Mouse (Mus musculus) forebrain, postnatal 0 days (tissue): Measurements from ENCODE around the gene Idh3a. TPM values are rescaled to one million over a fixed set of nuclear protein-coding genes. Genes with fewer than 3 reads are reported as not detected.

Source experiments
- ATAC-seq: fragments of 200-750 bp; cut with Nextera tagmentation; 2 replicates; pipeline ENCODE4 v1.8.0; 2017; ENCODE audit warnings: mild to moderate bottlenecking, moderate library complexity
- DNase-seq: peaks from one replicate; pipeline ENCODE4 v3.0.0-alpha.2; 2015
- H3K27ac ChIP-seq: fragments of 300-500 bp; sonication (generic); 2 replicates; pipeline ENCODE4 v1.5.1; 2014; ENCODE audit warnings: low read depth, mild to moderate bottlenecking, antibody characterized with exemption, low read length, moderate library complexity, mixed read lengths
- H3K27me3 ChIP-seq: fragments of 300-500 bp; sonication (generic); 2 replicates; pipeline ENCODE4 v1.6.1; 2014; ENCODE audit warnings: mild to moderate bottlenecking, low read length, mixed read lengths; ENCODE audit not compliant: insufficient read depth
- H3K36me3 ChIP-seq: fragments of 300-500 bp; sonication (generic); 2 replicates; pipeline ENCODE4 v1.6.1; 2014; ENCODE audit warnings: mild to moderate bottlenecking, moderate library complexity; ENCODE audit not compliant: insufficient read depth
- H3K4me1 ChIP-seq: fragments of 300-500 bp; sonication (generic); 2 replicates; pipeline ENCODE4 v1.6.1; 2014; ENCODE audit warnings: antibody characterized with exemption; ENCODE audit not compliant: insufficient read depth
- H3K4me2 ChIP-seq: fragments of 300-500 bp; sonication (generic); 2 replicates; pipeline ENCODE4 v1.6.1; 2014; ENCODE audit warnings: low read depth, mild to moderate bottlenecking, moderate library complexity
- H3K4me3 ChIP-seq: fragments of 300-500 bp; sonication (generic); 2 replicates; pipeline ENCODE4 v1.5.1; 2014; ENCODE audit warnings: low read depth, low read length, mixed read lengths
- H3K9ac ChIP-seq: fragments of 300-500 bp; sonication (generic); 2 replicates; pipeline ENCODE4 v1.6.1; 2014; ENCODE audit warnings: mild to moderate bottlenecking
- H3K9me3 ChIP-seq: fragments of 300-500 bp; sonication (generic); 2 replicates; pipeline ENCODE4 v1.6.1; 2016; ENCODE audit warnings: low read length
- CTCF ChIP-seq: sonication (generic); IDR thresholded peaks from 2 replicates; pipeline ENCODE4 v1.5.1; 2016; ENCODE audit warnings: antibody characterized with exemption, control low read depth, low read depth
- WGBS: fragments of 180-500 bp; shearing (Covaris S2); extraction: QIAGEN DNeasy Blood & Tissue Kit; methylation state at CpG from one replicate; pipeline ENCODE4 v1.1.7; 2014; 5-methylcytosine and 5-hydroxymethylcytosine counted together
- polyA plus RNA-seq: library from polyadenylated mRNA; unstranded; fragments of >200 nt; fragmentation: Nextera tagmentation; extraction: Ambion mirVana; gene quantifications from 2 replicates; pipeline ENCODE4 v1.2.1, GENCODE M21; 2015
- total RNA-seq: library from RNA; depleted of rRNA; stranded (reverse); fragments of >200 nt; gene quantifications from 2 replicates; pipeline ENCODE4 v1.2.3, GENCODE M21; 2014

Idh3a gene
- total and polyA plus RNA-seq, 2 experiments from 2014 or later: 94.6 to 183 TPM

- DNase-seq (no peak), ATAC-seq (no peak)
- Histone ChIP-seq H3K9ac (no peak overlapping the region), H3K4me2 (no peak overlapping the region), H3K9me3 (no peaks in the 10 kb centered on the region), H3K36me3 (peaks cover 28% of the 10 kb centered on the region; the same call in 1 of the 2 replicates), H3K27ac (no peak overlapping the region), H3K4me1 (no peaks in the 10 kb centered on the region), H3K4me3 (no peak overlapping the region), H3K27me3 (no peaks in the 10 kb centered on the region)
- 87% methylated on average over 9 of the region's 9 CpGs for WGBS
- no peak for TF ChIP-seq CTCF
These were observed 41.8 kb upstream of the Idh3a start for GRCm38 (mm10) chr9:54544212-54544953.

- DNase-seq: no peak
- TF ChIP-seq CTCF: no peak
- no peak for ATAC-seq
- Histone ChIP-seq H3K27ac (no peak overlapping the region), H3K27me3 (no peaks in the 10 kb centered on the region), H3K4me1 (no peaks in the 10 kb centered on the region), H3K4me3 (no peak overlapping the region), H3K9ac (no peak overlapping the region), H3K4me2 (no peak overlapping the region), H3K36me3 (peaks cover 28% of the 10 kb centered on the region; the same call in 1 of the 2 replicates), H3K9me3 (no peaks in the 10 kb centered on the region)
- 91% methylated on average over 4 of the region's 4 CpGs for WGBS
These were observed 41.2 kb upstream of the Idh3a start for GRCm38 (mm10) chr9:54544954-54545315.

GRCm38 (mm10) chr9:54547536-54547935 is 38.6 kb upstream of the Idh3a start:
- no peak overlapping the region for H3K4me3 ChIP-seq
- 0 out of 2 replicates have a peak, but pooled peaks have one; percentile 18 for ATAC-seq
- H3K9ac ChIP-seq: no peak overlapping the region
- no peaks in the 10 kb centered on the region for H3K4me1 ChIP-seq
- 14% methylated on average over 5 of the region's 5 CpGs for WGBS
- H3K27ac ChIP-seq: no peak overlapping the region
- H3K9me3 ChIP-seq: no peaks in the 10 kb centered on the region
- H3K36me3 ChIP-seq: peaks cover 28% of the 10 kb centered on the region; the same call in 1 of the 2 replicates
- H3K27me3 ChIP-seq: no peaks in the 10 kb centered on the region
- DNase-seq: no peak
- H3K4me2 ChIP-seq: no peak overlapping the region
- peak; percentile 73 for TF ChIP-seq CTCF

- Histone ChIP-seq H3K4me3 (no peak overlapping the region), H3K4me2 (no peak overlapping the region), H3K9me3 (no peaks in the 10 kb centered on the region), H3K9ac (no peak overlapping the region), H3K36me3 (peaks cover 24% of the 10 kb centered on the region), H3K27ac (no peak overlapping the region), H3K27me3 (no peaks in the 10 kb centered on the region), H3K4me1 (no peaks in the 10 kb centered on the region)
- 88% methylated on average over 6 of the region's 6 CpGs for WGBS
- no peak for DNase-seq
- no peak for ATAC-seq
- TF ChIP-seq CTCF: no peak
These were observed 36.7 kb upstream of the Idh3a start for GRCm38 (mm10) chr9:54549433-54549832.

- 35% methylated on average over 5 of the region's 5 CpGs for WGBS
- Histone ChIP-seq H3K4me2 (no peak overlapping the region), H3K9ac (no peak overlapping the region), H3K4me1 (no peaks in the 10 kb centered on the region), H3K27ac (no peak overlapping the region), H3K4me3 (no peak overlapping the region), H3K27me3 (no peaks in the 10 kb centered on the region), H3K9me3 (no peaks in the 10 kb centered on the region), H3K36me3 (peaks cover 4% of the 10 kb centered on the region)
- TF ChIP-seq CTCF: peak; percentile 35; the same call in 1 of the 2 replicates
- no peak for DNase-seq
- no peak for ATAC-seq
These were observed 33.7 kb upstream of the Idh3a start for GRCm38 (mm10) chr9:54552409-54552808.

GRCm38 (mm10) chr9:54555044-54555443 is 31.1 kb upstream of the Idh3a start:
- Histone ChIP-seq H3K36me3 (no peaks in the 10 kb centered on the region; the same call in 1 of the 2 replicates), H3K4me3 (no peak overlapping the region), H3K4me2 (no peak overlapping the region), H3K27me3 (no peaks in the 10 kb centered on the region), H3K4me1 (peaks cover 5% of the 10 kb centered on the region; the same call in 1 of the 2 replicates), H3K9ac (no peak overlapping the region), H3K27ac (no peak overlapping the region), H3K9me3 (no peaks in the 10 kb centered on the region)
- TF ChIP-seq CTCF: no peak
- ATAC-seq: no peak
- DNase-seq: no peak
- WGBS: 66% methylated on average over 2 of the region's 2 CpGs

GRCm38 (mm10) chr9:54558731-54559130 is 27.4 kb upstream of the Idh3a start:
- no peak overlapping the region for H3K4me2 ChIP-seq
- H3K36me3 ChIP-seq: no peaks in the 10 kb centered on the region; the same call in 1 of the 2 replicates
- DNase-seq (no peak), ATAC-seq (no peak)
- no peaks in the 10 kb centered on the region for H3K9me3 ChIP-seq
- H3K4me3 ChIP-seq: no peak overlapping the region
- H3K27me3 ChIP-seq: no peaks in the 10 kb centered on the region
- H3K4me1 ChIP-seq: peaks cover 5% of the 10 kb centered on the region; the same call in 1 of the 2 replicates
- TF ChIP-seq CTCF: no peak
- no peak overlapping the region for H3K9ac ChIP-seq
- 79% methylated on average over 8 of the region's 8 CpGs for WGBS
- no peak overlapping the region for H3K27ac ChIP-seq
